Mouse (Mus musculus): Measurements from ENCODE around the gene Myoz1. TPM values are rescaled to one million over a fixed set of nuclear protein-coding genes. Genes with fewer than 3 reads are reported as not detected.

Myoz1 gene
- total and polyA plus RNA-seq, 3 experiments, result 0.15 TPM; not detected in 1

GRCm38 (mm10) chr14:20615075-20615474 lies 41.3 kb downstream of the Myoz1 start:
- TF ChIP-seq MEF2A (IDR thresholded peaks at IDR 0.05; ENCODE audit: extremely low read depth, insufficient replicate concordance, low read depth, low read length, poor library complexity, severe bottlenecking) (no peak), HCFC1 (IDR thresholded peaks at IDR 0.05; ENCODE audit: low read depth, low read length) (no peak), MXI1 (IDR thresholded peaks at IDR 0.05; ENCODE audit: low read depth, low read length) (no peak), SMC3 (IDR thresholded peaks at IDR 0.05; ENCODE audit: low read depth, low read length) (no peak), ZKSCAN1 (IDR thresholded peaks at IDR 0.05; ENCODE audit: low read depth, low read length) (no peak), RAD21 (IDR thresholded peaks at IDR 0.05; ENCODE audit: low read depth, low read length) (no peak), ZC3H11A (IDR thresholded peaks at IDR 0.05; ENCODE audit: low read depth, low read length) (no peak), ETS1 (IDR thresholded peaks at IDR 0.05; ENCODE audit: low read depth, low read length) (no peak), E2F4 (IDR thresholded peaks at IDR 0.05; ENCODE audit: borderline replicate concordance, low read depth, low read length) (no peak), POLR2AphosphoS5 (IDR thresholded peaks at IDR 0.05; ENCODE audit: borderline replicate concordance, low read depth, low read length) (no peak), GATA1 (IDR thresholded peaks at IDR 0.05; ENCODE audit: low read depth, low read length) (no peak), UBTF (IDR thresholded peaks at IDR 0.05; ENCODE audit: borderline replicate concordance, insufficient read depth, low read depth, low read length) (no peak), NRF1 (IDR thresholded peaks at IDR 0.05; ENCODE audit: insufficient read depth, low read depth, low read length, poor library complexity, severe bottlenecking) (no peak), ELF1 (IDR thresholded peaks at IDR 0.05; ENCODE audit: low read depth, low read length) (no peak), MAFK (IDR thresholded peaks at IDR 0.05; ENCODE audit: borderline replicate concordance, low read depth, low read length) (no peak)
- no peaks in the 10 kb centered on the region for H3K27me3 ChIP-seq (ENCODE audit: control insufficient read depth in 1 of 2, insufficient read depth in 2 of 2, low read length in 2 of 2)

GRCm38 (mm10) chr14:20612820-20613219 lies 43.5 kb downstream of the Myoz1 start:
- TF ChIP-seq SMC3 (IDR thresholded peaks at IDR 0.05; ENCODE audit: low read depth, low read length) (no peak), POLR2AphosphoS2 (IDR thresholded peaks at IDR 0.05; ENCODE audit: low read length) (no peak), MAX (IDR thresholded peaks at IDR 0.05; ENCODE audit: low read length) (no peak), USF2 (IDR thresholded peaks at IDR 0.05; ENCODE audit: borderline replicate concordance in 1 of 2, insufficient read depth in 1 of 2, low read depth in 1 of 2, low read length in 2 of 2) (no peak), NELFE (IDR thresholded peaks at IDR 0.05; ENCODE audit: low read depth, low read length) (no peak), TAL1 (IDR thresholded peaks at IDR 0.05; ENCODE audit: low read length) (no peak), MYC (IDR thresholded peaks at IDR 0.05; ENCODE audit: low read depth, low read length) (no peak), SIN3A (IDR thresholded peaks at IDR 0.05; ENCODE audit: low read length) (no peak), KAT2A (conservative IDR thresholded peaks at IDR 0.05; ENCODE audit: low read depth, low read length) (no peak), GATA1 (IDR thresholded peaks at IDR 0.05; ENCODE audit: low read depth, low read length) (no peak), RCOR1 (IDR thresholded peaks at IDR 0.05; ENCODE audit: low read depth, low read length) (no peak), ZMIZ1 (IDR thresholded peaks at IDR 0.05; ENCODE audit: low read depth, low read length) (no peak)
- no peak for DNase-seq (ENCODE audit: low read depth, low spot score)
- Histone ChIP-seq H3K79me2 (ENCODE audit: control insufficient read depth, insufficient read depth, low read length, poor library complexity) (no peaks in the 10 kb centered on the region), H3K27me3 (ENCODE audit: control insufficient read depth in 1 of 2, insufficient read depth in 2 of 2, low read length in 2 of 2) (no peaks in the 10 kb centered on the region), H3K9ac (ENCODE audit: control insufficient read depth, low read depth, low read length, poor library complexity, severe bottlenecking) (no peak overlapping the region), H3K4me1 (ENCODE audit: control insufficient read depth in 1 of 2, insufficient read depth in 2 of 2, low read length in 2 of 2) (peaks cover 0 to 4% of the 10 kb centered on the region in 2 experiments; a peak in 1 of 4 replicates), H3K27ac (ENCODE audit: control insufficient read depth, low read depth, low read length) (no peak overlapping the region), H3K4me3 (ENCODE audit: control insufficient read depth in 1 of 2, insufficient read depth in 1 of 2, low read depth in 2 of 2, low read length in 2 of 2) (no peak overlapping the region), H3K9me3 (replicated peaks; ENCODE audit: insufficient read depth, low read length) (no peaks in the 10 kb centered on the region), H3K36me3 (ENCODE audit: control insufficient read depth in 1 of 2, insufficient read depth in 2 of 2, low read length in 2 of 2) (peaks cover 0 to 8% of the 10 kb centered on the region in 2 experiments; a peak in 2 of 4 replicates)

More at GRCm38 (mm10) chr14:20615075-20615474, 41.3 kb downstream of the Myoz1 start:
- no peak overlapping the region for H3K4me3 ChIP-seq (ENCODE audit: control insufficient read depth in 1 of 2, insufficient read depth in 1 of 2, low read depth in 2 of 2, low read length in 2 of 2)
- no peaks in the 10 kb centered on the region for H3K79me2 ChIP-seq (ENCODE audit: control insufficient read depth, insufficient read depth, low read length, poor library complexity)
- no peak for DNase-seq (ENCODE audit: low read depth, low spot score)
- H3K4me1 ChIP-seq (ENCODE audit: control insufficient read depth in 1 of 2, insufficient read depth in 2 of 2, low read length in 2 of 2), result no peaks in the 10 kb centered on the region
- no peak overlapping the region for H3K9ac ChIP-seq (ENCODE audit: control insufficient read depth, low read depth, low read length, poor library complexity, severe bottlenecking)
- H3K9me3 ChIP-seq (replicated peaks; ENCODE audit: insufficient read depth, low read length), result no peaks in the 10 kb centered on the region
- no peak overlapping the region for H3K27ac ChIP-seq (ENCODE audit: control insufficient read depth, low read depth, low read length)
- H3K36me3 ChIP-seq (ENCODE audit: control insufficient read depth in 1 of 2, insufficient read depth in 2 of 2, low read length in 2 of 2), result peaks cover 0 to 6% of the 10 kb centered on the region in 2 experiments; a peak in 2 of 4 replicates
